Mouse (Mus musculus): ENCODE data around the gene Zbtb20.

- no peak for TF ChIP-seq POLR2A (IDR thresholded peaks at IDR 0.05; ENCODE audit: low read depth, low read length)
- no peak for TF ChIP-seq CTCF (IDR thresholded peaks at IDR 0.05; ENCODE audit: extremely low read depth, insufficient read length, insufficient replicate concordance, low read depth, low read length)
Measured at GRCm38 (mm10) chr16:43547323-43548180, 671.9 kb downstream of the Zbtb20 start.

Measured in small intestine, adult 2 months (tissue).